Mouse (Mus musculus) midbrain, embryonic 13.5 days (tissue): ENCODE data around the gene Grik4. TPM values are rescaled to one million over a fixed set of nuclear protein-coding genes. Genes with fewer than 3 reads are reported as not detected.

ENCODE experiments used
- ATAC-seq: fragments of 200-750 bp; cut with Nextera tagmentation; 2 replicates; pipeline ENCODE4 v1.8.0; 2017; ENCODE audit warnings: mild to moderate bottlenecking, moderate TSS enrichment, moderate library complexity
- H3K27ac ChIP-seq: fragments of 300-500 bp; sonication (generic); 2 replicates; pipeline ENCODE4 v1.5.1; 2015; ENCODE audit warnings: inconsistent platforms, mild to moderate bottlenecking, moderate library complexity
- H3K27me3 ChIP-seq: fragments of 300-500 bp; sonication (generic); 2 replicates; pipeline ENCODE4 v1.6.1; 2015; ENCODE audit warnings: mild to moderate bottlenecking, inconsistent platforms
- H3K36me3 ChIP-seq: fragments of 300-500 bp; sonication (generic); 2 replicates; pipeline ENCODE4 v1.6.1; 2015; ENCODE audit warnings: mild to moderate bottlenecking, inconsistent platforms
- H3K4me1 ChIP-seq: fragments of 300-500 bp; sonication (generic); replicated peaks from 2 replicates; pipeline ENCODE4 v1.6.1; 2015; ENCODE audit warnings: inconsistent platforms
- H3K4me2 ChIP-seq: fragments of 300-500 bp; sonication (generic); replicated peaks from 2 replicates; pipeline ENCODE4 v1.6.1; 2015; ENCODE audit warnings: moderate library complexity, mild to moderate bottlenecking, inconsistent platforms
- H3K4me3 ChIP-seq: fragments of 300-500 bp; sonication (generic); replicated peaks from 2 replicates; pipeline ENCODE4 v1.5.1; 2015; ENCODE audit warnings: mild to moderate bottlenecking, inconsistent platforms
- H3K9ac ChIP-seq: fragments of 300-500 bp; sonication (generic); replicated peaks from 2 replicates; pipeline ENCODE4 v1.6.1; 2015; ENCODE audit warnings: mild to moderate bottlenecking, inconsistent platforms
- H3K9me3 ChIP-seq: fragments of 300-500 bp; sonication (generic); 2 replicates; pipeline ENCODE4 v1.6.1; 2016; ENCODE audit warnings: mild to moderate bottlenecking, inconsistent platforms
- WGBS: fragments of 180-500 bp; shearing (Covaris S2); methylation state at CpG from one replicate; pipeline ENCODE4 v1.1.7; 2015; 5-methylcytosine and 5-hydroxymethylcytosine counted together
- polyA plus RNA-seq: library from polyadenylated mRNA; unstranded; fragments of >200 nt; fragmentation: Nextera tagmentation; extraction: Ambion mirVana; gene quantifications from 2 replicates; pipeline ENCODE4 v1.2.1, GENCODE M21; 2015

Gene Grik4
- polyA plus RNA-seq, 1 experiment from 2014 or later, result 6.8 TPM

- Histone ChIP-seq H3K4me3 (no peak overlapping the region), H3K9me3 (no peaks in the 10 kb centered on the region), H3K9ac (no peak overlapping the region), H3K27me3 (peaks cover 6% of the 10 kb centered on the region; the same call in 1 of the 2 replicates), H3K27ac (no peak overlapping the region), H3K4me2 (no peak overlapping the region), H3K4me1 (peaks cover 11% of the 10 kb centered on the region), H3K36me3 (no peaks in the 10 kb centered on the region)
- ATAC-seq, result no peak
- WGBS, result 74% methylated on average over 7 of the region's 7 CpGs
Measured at GRCm38 (mm10) chr9:42578511-42578910, 365.8 kb downstream of the Grik4 start.

DNA sequence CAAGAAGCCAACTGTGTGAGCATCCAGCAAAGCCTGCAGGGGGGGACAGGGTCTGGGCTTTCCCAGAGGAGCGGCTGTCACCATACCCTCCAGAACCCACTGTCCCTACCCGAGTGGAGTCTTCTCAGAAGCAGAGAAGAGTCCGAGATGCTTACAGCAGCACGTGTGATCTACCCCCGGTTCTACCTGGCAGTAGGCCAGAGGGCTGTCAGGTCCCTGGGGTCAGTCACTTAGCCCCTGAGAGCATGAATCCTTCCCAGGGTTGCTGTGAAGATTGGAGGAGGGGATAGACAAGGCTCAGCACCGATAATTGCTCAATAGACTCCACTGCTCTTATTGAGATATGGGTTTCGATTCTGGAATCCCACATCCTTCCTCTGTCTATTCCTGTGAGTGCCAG is 366.2 kb downstream of the Grik4 start:
- no peak for ATAC-seq
- H3K27me3 ChIP-seq, result peaks cover 6% of the 10 kb centered on the region; the same call in 1 of the 2 replicates
- no peak overlapping the region for H3K4me3 ChIP-seq
- no peak overlapping the region for H3K4me2 ChIP-seq
- no peak overlapping the region for H3K27ac ChIP-seq
- peaks cover 15% of the 10 kb centered on the region for H3K4me1 ChIP-seq
- 86% methylated on average over 7 of the region's 7 CpGs for WGBS
- H3K9me3 ChIP-seq, result no peaks in the 10 kb centered on the region
- H3K36me3 ChIP-seq, result no peaks in the 10 kb centered on the region
- no peak overlapping the region for H3K9ac ChIP-seq

- H3K27ac ChIP-seq, result peak overlapping the region; percentile 48; the same call in 1 of the 2 replicates
- H3K36me3 ChIP-seq, result no peaks in the 10 kb centered on the region
- H3K4me2 ChIP-seq, result peak overlapping the region; percentile 35
- no peaks in the 10 kb centered on the region for H3K9me3 ChIP-seq
- no peak overlapping the region for H3K9ac ChIP-seq
- peak; percentile 75 for ATAC-seq
- peaks cover 25% of the 10 kb centered on the region for H3K4me1 ChIP-seq
- H3K27me3 ChIP-seq, result 0 out of 2 replicates have a peak, but pooled peaks cover 3% of the 10 kb centered on the region
- H3K4me3 ChIP-seq, result no peak overlapping the region; the same call in 1 of the 2 replicates
- 38% methylated on average over 14 of the region's 14 CpGs for WGBS
Measured at GRCm38 (mm10) chr9:42573616-42574350, 370.5 kb downstream of the Grik4 start.

GRCm38 (mm10) chr9:42573180-42573579 is 371.1 kb downstream of the Grik4 start:
- Histone ChIP-seq H3K27me3 (0 out of 2 replicates have a peak, but pooled peaks cover 3% of the 10 kb centered on the region), H3K4me3 (no peak overlapping the region; the same call in 1 of the 2 replicates), H3K9ac (no peak overlapping the region), H3K4me2 (peak overlapping the region; percentile 35), H3K4me1 (peaks cover 25% of the 10 kb centered on the region), H3K9me3 (no peaks in the 10 kb centered on the region), H3K27ac (peak overlapping the region; percentile 48; the same call in 1 of the 2 replicates), H3K36me3 (no peaks in the 10 kb centered on the region)
- peak; percentile 86 for ATAC-seq
- 6% methylated on average over 6 of the region's 6 CpGs for WGBS

GRCm38 (mm10) chr9:42565921-42566320 is 378.4 kb downstream of the Grik4 start:
- 90% methylated on average over 4 of the region's 4 CpGs for WGBS
- no peak overlapping the region for H3K4me3 ChIP-seq
- no peak for ATAC-seq

GRCm38 (mm10) chr9:42555186-42555585 is 389.1 kb downstream of the Grik4 start:
- WGBS, result 86% methylated on average over 1 of the region's 1 CpGs
- H3K36me3 ChIP-seq, result no peaks in the 10 kb centered on the region

More at GRCm38 (mm10) chr9:42565921-42566320, 378.4 kb downstream of the Grik4 start:
- Histone ChIP-seq H3K27me3 (no peaks in the 10 kb centered on the region), H3K36me3 (no peaks in the 10 kb centered on the region), H3K4me2 (no peak overlapping the region), H3K27ac (no peak overlapping the region), H3K9ac (no peak overlapping the region), H3K9me3 (no peaks in the 10 kb centered on the region), H3K4me1 (peaks cover 11% of the 10 kb centered on the region)

DNA sequence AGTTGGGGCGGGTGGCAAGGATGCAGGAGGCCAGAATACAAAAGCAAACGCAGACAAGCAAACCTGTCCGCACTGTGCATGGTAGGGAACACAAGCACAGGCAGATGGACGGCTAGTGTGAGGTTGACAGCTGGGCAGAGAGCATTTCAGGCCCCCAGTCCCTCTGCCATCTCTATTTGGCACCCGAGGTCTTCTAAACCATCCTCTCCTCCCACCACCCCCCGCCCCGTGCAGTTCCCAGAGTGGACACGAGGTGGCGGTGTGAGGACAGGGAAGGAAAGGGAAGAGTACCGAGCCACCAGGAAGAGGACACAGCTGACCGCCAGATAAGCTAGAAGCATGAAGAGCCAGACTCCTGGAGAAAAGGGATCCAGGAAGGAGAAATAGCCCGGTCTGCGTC is 394.2 kb downstream of the Grik4 start:
- H3K4me2 ChIP-seq, result no peak overlapping the region
- ATAC-seq, result peak; percentile 74
- 0 out of 2 replicates have a peak, but pooled peaks cover 5% of the 10 kb centered on the region for H3K4me1 ChIP-seq
- H3K27me3 ChIP-seq, result no peaks in the 10 kb centered on the region
- H3K9ac ChIP-seq, result no peak overlapping the region
- no peaks in the 10 kb centered on the region for H3K36me3 ChIP-seq
- no peak overlapping the region for H3K27ac ChIP-seq
- no peaks in the 10 kb centered on the region for H3K9me3 ChIP-seq
- 16% methylated on average over 13 of the region's 13 CpGs for WGBS
- no peak overlapping the region for H3K4me3 ChIP-seq

More at GRCm38 (mm10) chr9:42555186-42555585, 389.1 kb downstream of the Grik4 start:
- no peak overlapping the region for H3K9ac ChIP-seq
- H3K4me3 ChIP-seq, result no peak overlapping the region
- H3K4me2 ChIP-seq, result no peak overlapping the region
- no peak overlapping the region for H3K27ac ChIP-seq
- ATAC-seq, result no peak
- no peaks in the 10 kb centered on the region for H3K27me3 ChIP-seq
- H3K9me3 ChIP-seq, result no peaks in the 10 kb centered on the region
- H3K4me1 ChIP-seq, result no peaks in the 10 kb centered on the region

DNA sequence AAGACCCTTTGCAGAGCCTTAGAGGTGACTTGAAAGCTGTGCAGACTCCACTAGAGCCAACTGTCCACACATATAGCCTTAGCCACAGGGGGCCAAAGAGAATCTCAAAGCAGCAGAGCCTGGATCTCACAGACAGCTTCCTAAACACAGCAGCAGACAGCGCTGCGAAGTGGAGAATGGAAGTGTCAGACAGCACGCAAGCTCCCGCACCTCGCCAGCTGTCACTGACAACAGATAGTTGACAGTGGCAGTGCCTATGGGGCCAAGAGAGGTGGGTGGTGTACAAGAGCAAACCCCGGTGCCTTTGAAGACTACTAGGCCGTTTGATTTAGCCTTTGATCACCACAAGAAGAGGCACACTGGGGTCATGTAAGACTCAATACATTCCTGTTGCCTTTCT is 395.3 kb downstream of the Grik4 start:
- Histone ChIP-seq H3K36me3 (no peaks in the 10 kb centered on the region), H3K9ac (no peak overlapping the region), H3K27me3 (no peaks in the 10 kb centered on the region), H3K4me3 (no peak overlapping the region), H3K9me3 (no peaks in the 10 kb centered on the region), H3K4me2 (no peak overlapping the region), H3K4me1 (peaks cover 14% of the 10 kb centered on the region), H3K27ac (no peak overlapping the region)
- ATAC-seq, result no peak
- WGBS, result 71% methylated on average over 7 of the region's 7 CpGs

DNA sequence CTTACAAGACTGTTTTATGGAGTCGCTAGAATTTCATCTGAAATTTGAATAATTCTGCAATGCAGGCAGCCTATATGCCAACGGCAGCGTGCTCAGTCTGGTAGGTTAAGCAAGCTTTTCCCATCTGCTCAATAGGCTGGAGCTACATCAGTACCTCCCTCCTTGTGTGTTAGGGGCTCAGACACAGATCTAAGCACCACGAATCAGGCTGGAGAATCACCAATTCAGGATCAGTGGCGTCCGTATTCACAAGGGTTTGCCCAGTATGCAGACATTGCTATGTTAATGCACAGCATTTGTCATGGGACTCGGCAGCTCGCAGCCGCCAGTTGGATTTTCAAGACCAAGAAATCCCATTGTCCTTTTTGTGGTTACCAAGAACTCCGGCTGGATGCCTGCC is 399.8 kb downstream of the Grik4 start:
- H3K27me3 ChIP-seq, result no peaks in the 10 kb centered on the region
- peaks cover 22% of the 10 kb centered on the region for H3K4me1 ChIP-seq
- WGBS, result 44% methylated on average over 10 of the region's 10 CpGs
- H3K9me3 ChIP-seq, result no peaks in the 10 kb centered on the region
- no peak overlapping the region for H3K4me3 ChIP-seq
- no peak overlapping the region for H3K9ac ChIP-seq
- H3K27ac ChIP-seq, result no peak overlapping the region
- ATAC-seq, result 0 out of 2 replicates have a peak, but pooled peaks have one; percentile 48
- H3K36me3 ChIP-seq, result no peaks in the 10 kb centered on the region
- H3K4me2 ChIP-seq, result no peak overlapping the region

DNA sequence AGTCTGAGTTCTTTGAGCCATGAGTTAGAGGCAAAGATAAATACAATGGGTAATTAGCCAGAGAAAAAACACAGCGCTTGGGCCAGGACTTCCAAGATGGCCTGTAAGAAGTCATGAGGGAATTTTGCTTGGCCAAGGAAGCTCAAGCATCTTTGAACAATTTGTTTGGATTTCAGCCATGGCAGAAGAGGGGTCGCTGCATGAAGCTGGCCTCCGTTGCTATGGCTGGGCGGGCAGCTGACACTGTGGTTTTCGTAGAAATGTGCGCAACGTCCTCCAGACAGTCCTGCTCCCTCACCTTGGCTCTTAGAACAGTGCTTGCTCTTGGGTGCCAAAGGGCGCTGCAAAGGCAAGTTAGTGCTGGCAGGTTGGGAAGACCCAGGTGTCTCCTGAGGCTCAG is 410.8 kb downstream of the Grik4 start:
- no peak overlapping the region for H3K9ac ChIP-seq
- H3K36me3 ChIP-seq, result no peaks in the 10 kb centered on the region; the same call in 1 of the 2 replicates
- H3K4me2 ChIP-seq, result no peak overlapping the region
- no peak overlapping the region for H3K27ac ChIP-seq
- H3K4me1 ChIP-seq, result peaks cover 32% of the 10 kb centered on the region
- peaks cover 13% of the 10 kb centered on the region; the same call in 1 of the 2 replicates for H3K27me3 ChIP-seq
- no peak for ATAC-seq
- no peaks in the 10 kb centered on the region for H3K9me3 ChIP-seq
- no peak overlapping the region for H3K4me3 ChIP-seq
- WGBS, result 77% methylated on average over 8 of the region's 8 CpGs

GRCm38 (mm10) chr9:42533041-42533440 is 411.3 kb downstream of the Grik4 start:
- H3K4me1 ChIP-seq, result peaks cover 32% of the 10 kb centered on the region
- no peak overlapping the region for H3K9ac ChIP-seq
- H3K27ac ChIP-seq, result no peak overlapping the region
- H3K27me3 ChIP-seq, result peaks cover 13% of the 10 kb centered on the region; the same call in 1 of the 2 replicates
- WGBS, result 6% methylated on average over 6 of the region's 6 CpGs
- no peaks in the 10 kb centered on the region for H3K9me3 ChIP-seq
- H3K4me2 ChIP-seq, result no peak overlapping the region
- H3K4me3 ChIP-seq, result no peak overlapping the region
- no peak for ATAC-seq
- no peaks in the 10 kb centered on the region for H3K36me3 ChIP-seq

- no peak overlapping the region for H3K9ac ChIP-seq
- H3K9me3 ChIP-seq, result no peaks in the 10 kb centered on the region
- no peak for ATAC-seq
- H3K36me3 ChIP-seq, result no peaks in the 10 kb centered on the region
- H3K27me3 ChIP-seq, result peaks cover 13% of the 10 kb centered on the region; the same call in 1 of the 2 replicates
- no peak overlapping the region for H3K27ac ChIP-seq
- WGBS, result 55% methylated on average over 3 of the region's 3 CpGs
- H3K4me3 ChIP-seq, result no peak overlapping the region
- H3K4me1 ChIP-seq, result peaks cover 32% of the 10 kb centered on the region
- no peak overlapping the region for H3K4me2 ChIP-seq
Measured at GRCm38 (mm10) chr9:42531951-42532350, 412.3 kb downstream of the Grik4 start.
